Mouse (Mus musculus): ENCODE measurements around the gene Ston2. TPM values are rescaled to one million over a fixed set of nuclear protein-coding genes. Genes with fewer than 3 reads are reported as not detected.
"Not testable (repeated sequence)": the region's sequence is repeated elsewhere in the genome, so short reads cannot be mapped to it uniquely, and the experiment has no call there.

Ston2 gene
- polyA plus RNA-seq, 1 experiment from 2014 or later = 4.9 TPM

- Histone ChIP-seq H3K27ac (no peak overlapping the region), H3K36me3 (no peaks in the 10 kb centered on the region), H3K9me3 (0 out of 2 replicates have a peak, but pooled peaks cover 2% of the 10 kb centered on the region), H3K27me3 (no peaks in the 10 kb centered on the region), H3K4me2 (no peak overlapping the region), H3K4me1 (replicated peaks) (peaks cover 12% of the 10 kb centered on the region), H3K4me3 (replicated peaks) (no peak overlapping the region), H3K9ac (replicated peaks) (no peak overlapping the region)
- 47% methylated on average over 6 of the region's 6 CpGs for WGBS
- no peak for ATAC-seq (ENCODE audit: insufficient number of reproducible peaks, insufficient read depth, low FRiP score, low TSS enrichment, low read depth)
Measured at GRCm38 (mm10) chr12:91789801-91790200, 1.6 kb upstream of the Ston2 start.

GRCm38 (mm10) chr12:91788446-91788845 is 259 bp upstream of the Ston2 start:
- 69% methylated on average over 3 of the region's 3 CpGs for WGBS
- peaks cover 12% of the 10 kb centered on the region for H3K4me1 ChIP-seq (replicated peaks)
- not testable (repeated sequence) for H3K9ac ChIP-seq (replicated peaks); H3K4me3 ChIP-seq (replicated peaks); H3K36me3 ChIP-seq; H3K27me3 ChIP-seq; H3K27ac ChIP-seq; ATAC-seq (ENCODE audit: insufficient number of reproducible peaks, insufficient read depth, low FRiP score, low TSS enrichment, low read depth); H3K9me3 ChIP-seq; H3K4me2 ChIP-seq

- H3K27ac ChIP-seq = peak overlapping the region; percentile 51; the same call in 1 of the 2 replicates
Measured at GRCm38 (mm10) chr12:91786355-91786754, 1.8 kb downstream of the Ston2 start.

GRCm38 (mm10) chr12:91781432-91781831 is 6.8 kb downstream of the Ston2 start:
- Histone ChIP-seq H3K4me2 (no peak overlapping the region), H3K9ac (replicated peaks) (no peak overlapping the region), H3K27ac (no peak overlapping the region), H3K9me3 (no peaks in the 10 kb centered on the region), H3K36me3 (no peaks in the 10 kb centered on the region), H3K4me3 (replicated peaks) (no peak overlapping the region), H3K27me3 (peaks cover 13% of the 10 kb centered on the region), H3K4me1 (replicated peaks) (peaks cover 18% of the 10 kb centered on the region)
- 91% methylated on average over 5 of the region's 5 CpGs for WGBS
- ATAC-seq (ENCODE audit: insufficient number of reproducible peaks, insufficient read depth, low FRiP score, low TSS enrichment, low read depth) = no peak

More at GRCm38 (mm10) chr12:91786355-91786754, 1.8 kb downstream of the Ston2 start:
- Histone ChIP-seq H3K4me1 (replicated peaks) (peaks cover 12% of the 10 kb centered on the region), H3K4me2 (no peak overlapping the region), H3K9ac (replicated peaks) (no peak overlapping the region), H3K4me3 (replicated peaks) (no peak overlapping the region), H3K36me3 (no peaks in the 10 kb centered on the region), H3K27me3 (no peaks in the 10 kb centered on the region), H3K9me3 (no peaks in the 10 kb centered on the region)
- peak; percentile 69 for ATAC-seq (ENCODE audit: insufficient number of reproducible peaks, insufficient read depth, low FRiP score, low TSS enrichment, low read depth)
- WGBS = 18% methylated on average over 10 of the region's 10 CpGs

GRCm38 (mm10) chr12:91780531-91780930 is 7.7 kb downstream of the Ston2 start:
- Histone ChIP-seq H3K36me3 (no peaks in the 10 kb centered on the region), H3K4me1 (replicated peaks) (0 out of 2 replicates have a peak, but pooled peaks cover 9% of the 10 kb centered on the region), H3K9me3 (no peaks in the 10 kb centered on the region), H3K4me2 (no peak overlapping the region), H3K9ac (replicated peaks) (no peak overlapping the region), H3K27me3 (peaks cover 16% of the 10 kb centered on the region), H3K4me3 (replicated peaks) (no peak overlapping the region), H3K27ac (no peak overlapping the region)
- WGBS = 79% methylated on average over 3 of the region's 3 CpGs
- ATAC-seq (ENCODE audit: insufficient number of reproducible peaks, insufficient read depth, low FRiP score, low TSS enrichment, low read depth) = no peak

GRCm38 (mm10) chr12:91779004-91779365 is 9.2 kb downstream of the Ston2 start:
- H3K27ac ChIP-seq = no peak overlapping the region
- H3K9ac ChIP-seq (replicated peaks) = peak overlapping the region; percentile 62
- peaks cover 16% of the 10 kb centered on the region for H3K27me3 ChIP-seq
- ATAC-seq (ENCODE audit: insufficient number of reproducible peaks, insufficient read depth, low FRiP score, low TSS enrichment, low read depth) = peak; percentile 91
- WGBS = under 1% methylated on average over 35 of the region's 35 CpGs
- H3K4me2 ChIP-seq = peak overlapping the region; percentile 97
- 0 out of 2 replicates have a peak, but pooled peaks cover 9% of the 10 kb centered on the region for H3K4me1 ChIP-seq (replicated peaks)
- H3K36me3 ChIP-seq = no peaks in the 10 kb centered on the region
- H3K9me3 ChIP-seq = no peaks in the 10 kb centered on the region
- peak overlapping the region; percentile 70 for H3K4me3 ChIP-seq (replicated peaks)

GRCm38 (mm10) chr12:91778211-91779003 is 9.8 kb downstream of the Ston2 start:
- Histone ChIP-seq H3K4me3 (replicated peaks) (peak overlapping the region; percentile 70), H3K4me2 (peak overlapping the region; percentile 97), H3K9ac (replicated peaks) (peak overlapping the region; percentile 62), H3K4me1 (replicated peaks) (0 out of 2 replicates have a peak, but pooled peaks cover 9% of the 10 kb centered on the region), H3K9me3 (no peaks in the 10 kb centered on the region), H3K27ac (no peak overlapping the region), H3K27me3 (peaks cover 16% of the 10 kb centered on the region), H3K36me3 (no peaks in the 10 kb centered on the region)
- ATAC-seq (ENCODE audit: insufficient number of reproducible peaks, insufficient read depth, low FRiP score, low TSS enrichment, low read depth) = peak; percentile 78
- WGBS = 1% methylated on average over 50 of the region's 51 CpGs

GRCm38 (mm10) chr12:91776342-91776741 is 11.8 kb downstream of the Ston2 start:
- no peak overlapping the region for H3K4me3 ChIP-seq (replicated peaks)
- no peaks in the 10 kb centered on the region for H3K36me3 ChIP-seq
- H3K9ac ChIP-seq (replicated peaks) = no peak overlapping the region
- no peak overlapping the region for H3K4me2 ChIP-seq
- WGBS = 87% methylated on average over 5 of the region's 5 CpGs
- peaks cover 16% of the 10 kb centered on the region for H3K27me3 ChIP-seq
- ATAC-seq (ENCODE audit: insufficient number of reproducible peaks, insufficient read depth, low FRiP score, low TSS enrichment, low read depth) = no peak
- H3K27ac ChIP-seq = no peak overlapping the region
- H3K9me3 ChIP-seq = no peaks in the 10 kb centered on the region
- 0 out of 2 replicates have a peak, but pooled peaks cover 9% of the 10 kb centered on the region for H3K4me1 ChIP-seq (replicated peaks)

- Histone ChIP-seq H3K4me3 (replicated peaks) (no peak overlapping the region), H3K9ac (replicated peaks) (no peak overlapping the region), H3K27me3 (peaks cover 13% of the 10 kb centered on the region), H3K27ac (no peak overlapping the region), H3K4me1 (replicated peaks) (0 out of 2 replicates have a peak, but pooled peaks cover 9% of the 10 kb centered on the region), H3K36me3 (no peaks in the 10 kb centered on the region), H3K9me3 (no peaks in the 10 kb centered on the region), H3K4me2 (no peak overlapping the region)
- ATAC-seq (ENCODE audit: insufficient number of reproducible peaks, insufficient read depth, low FRiP score, low TSS enrichment, low read depth) = no peak
- 62% methylated on average over 8 of the region's 8 CpGs for WGBS
Measured at GRCm38 (mm10) chr12:91774811-91775284, 13.3 kb downstream of the Ston2 start.

- no peak overlapping the region for H3K4me2 ChIP-seq
- 80% methylated on average over 2 of the region's 2 CpGs for WGBS
- H3K4me1 ChIP-seq (replicated peaks) = peaks cover 14% of the 10 kb centered on the region; the same call in 1 of the 2 replicates
- H3K27ac ChIP-seq = no peak overlapping the region
- ATAC-seq (ENCODE audit: insufficient number of reproducible peaks, insufficient read depth, low FRiP score, low TSS enrichment, low read depth) = no peak
- H3K27me3 ChIP-seq = peaks cover 4% of the 10 kb centered on the region; the same call in 1 of the 2 replicates
- no peaks in the 10 kb centered on the region for H3K9me3 ChIP-seq
- H3K9ac ChIP-seq (replicated peaks) = no peak overlapping the region
- H3K4me3 ChIP-seq (replicated peaks) = no peak overlapping the region
- no peaks in the 10 kb centered on the region for H3K36me3 ChIP-seq
Measured at GRCm38 (mm10) chr12:91768871-91769270, 19.3 kb downstream of the Ston2 start.

GRCm38 (mm10) chr12:91768176-91768575 is 20.0 kb downstream of the Ston2 start:
- H3K4me3 ChIP-seq (replicated peaks) = no peak overlapping the region
- no peak overlapping the region for H3K27ac ChIP-seq
- no peaks in the 10 kb centered on the region for H3K36me3 ChIP-seq
- no peak for ATAC-seq (ENCODE audit: insufficient number of reproducible peaks, insufficient read depth, low FRiP score, low TSS enrichment, low read depth)
- peaks cover 15% of the 10 kb centered on the region; the same call in 1 of the 2 replicates for H3K4me1 ChIP-seq (replicated peaks)
- H3K9me3 ChIP-seq = no peaks in the 10 kb centered on the region
- H3K9ac ChIP-seq (replicated peaks) = no peak overlapping the region
- peaks cover 4% of the 10 kb centered on the region; the same call in 1 of the 2 replicates for H3K27me3 ChIP-seq
- no peak overlapping the region for H3K4me2 ChIP-seq
- WGBS = 89% methylated on average over 6 of the region's 6 CpGs

All from limb, embryonic 12.5 days (tissue).